Mouse (Mus musculus) heart, embryonic 16.5 days (tissue): Measurements from ENCODE around the gene Ubald1. TPM values are rescaled to one million over a fixed set of nuclear protein-coding genes. Genes with fewer than 3 reads are reported as not detected.
A peak's percentile ranks its signal among the peaks of the same experiment; 100 is the strongest.

Source experiments
- ATAC-seq: fragments of 200-750 bp; cut with Nextera tagmentation; replicated peaks from 2 replicates; pipeline ENCODE4 v1.8.0; 2017; ENCODE audit warnings: moderate number of reproducible peaks; ENCODE audit not compliant: insufficient read depth, low FRiP score; ENCODE audit errors: extremely low read depth
- H3K27ac ChIP-seq: fragments of 300-500 bp; sonication (generic); 2 replicates; pipeline ENCODE4 v1.5.1; 2014; ENCODE audit warnings: mild to moderate bottlenecking, low read length, control low read depth, moderate library complexity
- H3K27me3 ChIP-seq: fragments of 300-500 bp; sonication (generic); 2 replicates; pipeline ENCODE4 v1.6.1; 2014; ENCODE audit warnings: low read length, mixed read lengths; ENCODE audit not compliant: control insufficient read depth, insufficient read depth
- H3K36me3 ChIP-seq: fragments of 300-500 bp; sonication (generic); 2 replicates; pipeline ENCODE4 v1.6.1; 2014; ENCODE audit not compliant: control insufficient read depth, insufficient read depth
- H3K4me1 ChIP-seq: fragments of 300-500 bp; sonication (generic); 2 replicates; pipeline ENCODE4 v1.6.1; 2014; ENCODE audit warnings: low read length, mixed read lengths; ENCODE audit not compliant: control insufficient read depth, insufficient read depth
- H3K4me2 ChIP-seq: fragments of 300-500 bp; sonication (generic); 2 replicates; pipeline ENCODE4 v1.6.1; 2014; ENCODE audit warnings: low read depth, mild to moderate bottlenecking, control low read depth, low read length
- H3K4me3 ChIP-seq: fragments of 300-500 bp; sonication (generic); 2 replicates; pipeline ENCODE4 v1.5.1; 2014; ENCODE audit warnings: mild to moderate bottlenecking, control low read depth, low read length
- H3K9ac ChIP-seq: fragments of 300-500 bp; sonication (generic); 2 replicates; pipeline ENCODE4 v1.6.1; 2014; ENCODE audit warnings: low read length, control low read depth
- H3K9me3 ChIP-seq: fragments of 300-500 bp; sonication (generic); replicated peaks from 2 replicates; pipeline ENCODE4 v1.6.1; 2016; ENCODE audit warnings: low read length; ENCODE audit not compliant: control insufficient read depth
- WGBS: fragments of 180-500 bp; shearing (Covaris S2); extraction: QIAGEN DNeasy Blood & Tissue Kit; methylation state at CpG from one replicate; pipeline ENCODE4 v1.1.7; 2014; 5-methylcytosine and 5-hydroxymethylcytosine counted together
- polyA plus RNA-seq: library from polyadenylated mRNA; unstranded; fragments of >200 nt; fragmentation: Nextera tagmentation; extraction: Ambion mirVana; gene quantifications from 2 replicates; pipeline ENCODE4 v1.2.1, GENCODE M21; 2015

The Ubald1 gene
- polyA plus RNA-seq, 1 experiment from 2014 or later = 27.3 TPM

- peaks cover 44% of the 10 kb centered on the region for H3K36me3 ChIP-seq
- peak overlapping the region; percentile 22 for H3K4me2 ChIP-seq
- peak; percentile 17 for ATAC-seq
- H3K27ac ChIP-seq = peak overlapping the region; percentile 85
- 0 out of 2 replicates have a peak overlapping the region, but pooled peaks have one; percentile 3 for H3K4me3 ChIP-seq
- no peaks in the 10 kb centered on the region for H3K9me3 ChIP-seq
- 53% methylated on average over 11 of the region's 11 CpGs for WGBS
- peaks cover 13% of the 10 kb centered on the region for H3K4me1 ChIP-seq
- H3K9ac ChIP-seq = peak overlapping the region; percentile 31
- no peaks in the 10 kb centered on the region for H3K27me3 ChIP-seq
Measured at GRCm38 (mm10) chr16:4912907-4913782, 33.0 kb upstream of the Ubald1 start.

- H3K4me1 ChIP-seq = peaks cover 13% of the 10 kb centered on the region
- no peaks in the 10 kb centered on the region for H3K9me3 ChIP-seq
- H3K27ac ChIP-seq = peak overlapping the region; percentile 85
- no peak overlapping the region for H3K4me2 ChIP-seq
- WGBS = 75% methylated on average over 10 of the region's 10 CpGs
- H3K36me3 ChIP-seq = peaks cover 44% of the 10 kb centered on the region
- H3K9ac ChIP-seq = no peak overlapping the region
- H3K27me3 ChIP-seq = no peaks in the 10 kb centered on the region
- no peak overlapping the region for H3K4me3 ChIP-seq
- no peak for ATAC-seq
Measured at GRCm38 (mm10) chr16:4912074-4912648, 32.0 kb upstream of the Ubald1 start.

GRCm38 (mm10) chr16:4910758-4911157 is 30.6 kb upstream of the Ubald1 start:
- Histone ChIP-seq H3K36me3 (peaks cover 32% of the 10 kb centered on the region), H3K9ac (no peak overlapping the region), H3K9me3 (no peaks in the 10 kb centered on the region), H3K27me3 (no peaks in the 10 kb centered on the region), H3K4me2 (no peak overlapping the region), H3K4me1 (peaks cover 13% of the 10 kb centered on the region), H3K27ac (no peak overlapping the region), H3K4me3 (no peak overlapping the region)
- ATAC-seq = no peak
- 91% methylated on average over 8 of the region's 8 CpGs for WGBS

- Histone ChIP-seq H3K4me3 (no peak overlapping the region), H3K27me3 (no peaks in the 10 kb centered on the region), H3K36me3 (peaks cover 32% of the 10 kb centered on the region), H3K27ac (no peak overlapping the region), H3K9ac (no peak overlapping the region), H3K4me1 (peaks cover 15% of the 10 kb centered on the region), H3K4me2 (no peak overlapping the region), H3K9me3 (no peaks in the 10 kb centered on the region)
- no peak for ATAC-seq
- WGBS = 100% methylated on average over 2 of the region's 2 CpGs
Measured at GRCm38 (mm10) chr16:4909745-4910144, 29.6 kb upstream of the Ubald1 start.

- Histone ChIP-seq H3K9ac (no peak overlapping the region), H3K4me1 (peaks cover 5% of the 10 kb centered on the region), H3K27ac (no peak overlapping the region), H3K27me3 (no peaks in the 10 kb centered on the region), H3K9me3 (no peaks in the 10 kb centered on the region), H3K4me3 (no peak overlapping the region), H3K4me2 (no peak overlapping the region), H3K36me3 (peaks cover 32% of the 10 kb centered on the region)
- 55% methylated on average over 5 of the region's 5 CpGs for WGBS
- no peak for ATAC-seq
Measured at GRCm38 (mm10) chr16:4907972-4908371, 27.9 kb upstream of the Ubald1 start.

GRCm38 (mm10) chr16:4907386-4907785 is 27.3 kb upstream of the Ubald1 start:
- H3K36me3 ChIP-seq = peaks cover 32% of the 10 kb centered on the region
- no peak for ATAC-seq
- H3K9me3 ChIP-seq = no peaks in the 10 kb centered on the region
- H3K9ac ChIP-seq = no peak overlapping the region
- no peak overlapping the region for H3K27ac ChIP-seq
- H3K4me2 ChIP-seq = no peak overlapping the region
- 67% methylated on average over 2 of the region's 2 CpGs for WGBS
- H3K4me1 ChIP-seq = peaks cover 5% of the 10 kb centered on the region
- H3K4me3 ChIP-seq = no peak overlapping the region
- H3K27me3 ChIP-seq = no peaks in the 10 kb centered on the region

GRCm38 (mm10) chr16:4906559-4906958 is 26.4 kb upstream of the Ubald1 start:
- no peaks in the 10 kb centered on the region for H3K9me3 ChIP-seq
- H3K36me3 ChIP-seq = peaks cover 28% of the 10 kb centered on the region
- no peak overlapping the region for H3K27ac ChIP-seq
- H3K4me3 ChIP-seq = no peak overlapping the region
- H3K4me1 ChIP-seq = peaks cover 8% of the 10 kb centered on the region
- H3K4me2 ChIP-seq = no peak overlapping the region
- H3K9ac ChIP-seq = no peak overlapping the region
- no peaks in the 10 kb centered on the region for H3K27me3 ChIP-seq
- no peak for ATAC-seq

GRCm38 (mm10) chr16:4905591-4905990 is 25.5 kb upstream of the Ubald1 start:
- Histone ChIP-seq H3K9me3 (no peaks in the 10 kb centered on the region), H3K4me1 (peaks cover 8% of the 10 kb centered on the region), H3K36me3 (peaks cover 19% of the 10 kb centered on the region), H3K4me3 (no peak overlapping the region), H3K9ac (no peak overlapping the region), H3K27ac (no peak overlapping the region), H3K4me2 (no peak overlapping the region), H3K27me3 (no peaks in the 10 kb centered on the region)
- WGBS = 28% methylated on average over 1 of the region's 1 CpGs
- ATAC-seq = no peak

GRCm38 (mm10) chr16:4904878-4905277 is 24.8 kb upstream of the Ubald1 start:
- no peak overlapping the region for H3K4me2 ChIP-seq
- 83% methylated on average over 3 of the region's 3 CpGs for WGBS

More at GRCm38 (mm10) chr16:4904878-4905277, 24.8 kb upstream of the Ubald1 start:
- Histone ChIP-seq H3K4me3 (no peak overlapping the region), H3K27me3 (no peaks in the 10 kb centered on the region), H3K4me1 (peaks cover 12% of the 10 kb centered on the region), H3K9me3 (no peaks in the 10 kb centered on the region), H3K36me3 (peaks cover 12% of the 10 kb centered on the region), H3K9ac (no peak overlapping the region), H3K27ac (no peak overlapping the region)
- no peak for ATAC-seq
